Comparison of ENCODE assay signal across 20 mouse cellular contexts in genomic region chr10:111129867-111130620, GRCm38 (mm10). TPM values are rescaled to one million over a fixed set of nuclear protein-coding genes. Genes with fewer than 3 reads are reported as not detected.
DNase-seq lines count a peak whose midpoint lies in the region; ATAC-seq and TF ChIP-seq lines count a peak whose summit lies in the region.
"Had no signal": no experiment of that assay in that cellular context is flagged by ENCODE, and none has a peak within 500 bp of the region (broad histone marks: within the 10 kb centered on the region; RNA-seq: fewer than 3 reads in every experiment).

No protein-coding gene starts in this region.

- TF ChIP-seq EP300 in heart, adult 2 months (IDR thresholded peaks at IDR 0.05; ENCODE audit: insufficient read depth, low read depth, low read length), result no peak
- TF ChIP-seq EP300 in liver, postnatal 0 days (IDR thresholded peaks at IDR 0.05; ENCODE audit: low read depth), result no peak

- no peak for ATAC-seq in liver, postnatal 0 days
- peak; percentile 97 for ATAC-seq in forebrain, embryonic 15.5 days (replicated peaks)
- ATAC-seq: activated CD4-positive, CD25-positive, alpha-beta regulatory T cell, adult 4 months had no signal

- no peaks in the 10 kb centered on the region for H3K79me2 ChIP-seq in heart, adult 2 months (replicated peaks; ENCODE audit: control insufficient read depth, insufficient read depth, low read length)
- H3K79me2 ChIP-seq in liver, adult 2 months (ENCODE audit: control insufficient read depth, insufficient read depth, low read length), result no peaks in the 10 kb centered on the region

- no peak for TF ChIP-seq POLR2A in heart, adult 2 months (IDR thresholded peaks at IDR 0.05; ENCODE audit: insufficient read depth, low read depth, low read length)
- TF ChIP-seq POLR2A in liver, adult 2 months (IDR thresholded peaks at IDR 0.05; ENCODE audit: extremely low read depth, insufficient read depth, low read length), result no peak
- no peak for TF ChIP-seq POLR2A in bone marrow macrophage, adult 2 months (IDR thresholded peaks at IDR 0.05; ENCODE audit: borderline replicate concordance, low read depth, low read length)

- WGBS in heart, adult 2 months, result 76% methylated on average over 15 of the region's 15 CpGs
- WGBS in liver, adult 2 months, result 78% methylated on average over 15 of the region's 15 CpGs
- WGBS in liver, postnatal 0 days (ENCODE audit: insufficient replicate concordance), result 87% methylated on average over 15 of the region's 15 CpGs
- WGBS in forebrain, embryonic 15.5 days, result 33% methylated on average over 15 of the region's 15 CpGs

- no peaks in the 10 kb centered on the region for H3K27me3 ChIP-seq in heart, adult 2 months (ENCODE audit: control insufficient read depth, insufficient read depth, low read length)
- H3K27me3 ChIP-seq in liver, adult 2 months (ENCODE audit: control insufficient read depth, insufficient read depth, low read length), result no peaks in the 10 kb centered on the region
- H3K27me3 ChIP-seq in liver, postnatal 0 days (ENCODE audit: insufficient read depth, low read length), result no peaks in the 10 kb centered on the region
- no peaks in the 10 kb centered on the region for H3K27me3 ChIP-seq in forebrain, embryonic 15.5 days
- H3K27me3 ChIP-seq: embryonic facial prominence, embryonic 15.5 days; megakaryocyte, embryonic 14.5 days; neural tube, embryonic 12.5 days had no signal

- no peak for DNase-seq in heart, adult 2 months
- DNase-seq in heart, adult 18-20 months, result no peak
- peak; percentile 40 for DNase-seq in liver, adult 2 months (ENCODE audit: extremely low read depth, low read depth, low spot score)
- DNase-seq in liver, postnatal 0 days, result no peak
- DNase-seq in thymus, postnatal 4 days, result no peak
- no peak for DNase-seq in kidney, postnatal 25 days
- DNase-seq: adrenal gland, postnatal 14 days; cerebellum, postnatal 14 days; embryo, embryonic 11 days; gastrocnemius, postnatal 10 days; heart, postnatal 4 days; layer of hippocampus, adult 9-11 months; lung, adult 2 months had no signal

- no peak overlapping the region for H3K27ac ChIP-seq in heart, adult 2 months
- H3K27ac ChIP-seq in liver, adult 2 months (replicated peaks; ENCODE audit: insufficient read depth, low read depth, low read length), result no peak overlapping the region
- no peak overlapping the region for H3K27ac ChIP-seq in liver, postnatal 0 days (ENCODE audit: low read depth)
- H3K27ac ChIP-seq in bone marrow macrophage, adult 2 months (ENCODE audit: insufficient read depth, low read depth, low read length), result peak overlapping the region; percentile 66
- peak overlapping the region; percentile 77 for H3K27ac ChIP-seq in forebrain, embryonic 15.5 days (replicated peaks)
- H3K27ac ChIP-seq: embryonic facial prominence, embryonic 15.5 days; heart, embryonic 10.5 days; neural tube, embryonic 12.5 days had no signal

- no peak overlapping the region for H3K9ac ChIP-seq in heart, adult 2 months (ENCODE audit: low read depth, low read length)
- no peak overlapping the region for H3K9ac ChIP-seq in liver, adult 2 months (ENCODE audit: low read depth, low read length)
- H3K9ac ChIP-seq in liver, postnatal 0 days (replicated peaks), result no peak overlapping the region
- no peak overlapping the region for H3K9ac ChIP-seq in forebrain, embryonic 15.5 days (replicated peaks)
- H3K9ac ChIP-seq: embryonic facial prominence, embryonic 15.5 days; neural tube, embryonic 12.5 days had no signal

- no peaks in the 10 kb centered on the region for H3K4me1 ChIP-seq in heart, adult 2 months (ENCODE audit: control insufficient read depth, insufficient read depth, low read length)
- H3K4me1 ChIP-seq in liver, adult 2 months (ENCODE audit: control insufficient read depth, insufficient read depth, low read length), result peaks cover 19% of the 10 kb centered on the region
- peaks cover 4% of the 10 kb centered on the region; the same call in 1 of the 2 replicates for H3K4me1 ChIP-seq in liver, postnatal 0 days (ENCODE audit: insufficient read depth)
- H3K4me1 ChIP-seq in bone marrow macrophage, adult 2 months (ENCODE audit: control insufficient read depth, insufficient read depth, low read length), result peaks cover 77% of the 10 kb centered on the region
- H3K4me1 ChIP-seq in forebrain, embryonic 15.5 days, result peaks cover 6% of the 10 kb centered on the region; the same call in 1 of the 2 replicates
- H3K4me1 ChIP-seq: embryonic facial prominence, embryonic 15.5 days; heart, embryonic 10.5 days; neural tube, embryonic 12.5 days had no signal

- H3K9me3 ChIP-seq in liver, postnatal 0 days (ENCODE audit: low read length), result no peaks in the 10 kb centered on the region
- H3K9me3 ChIP-seq in forebrain, embryonic 15.5 days, result no peaks in the 10 kb centered on the region
- H3K9me3 ChIP-seq: embryonic facial prominence, embryonic 15.5 days; heart, embryonic 10.5 days; megakaryocyte, embryonic 14.5 days; neural tube, embryonic 12.5 days had no signal

- H3K4me2 ChIP-seq in liver, postnatal 0 days (ENCODE audit: low read depth, low read length), result no peak overlapping the region
- H3K4me2 ChIP-seq in forebrain, embryonic 15.5 days (replicated peaks), result peak overlapping the region; percentile 19; the same call in 1 of the 2 replicates
- H3K4me2 ChIP-seq: embryonic facial prominence, embryonic 15.5 days; neural tube, embryonic 12.5 days had no signal

- H3K4me3 ChIP-seq in heart, adult 2 months, result no peak overlapping the region
- no peak overlapping the region for H3K4me3 ChIP-seq in liver, adult 2 months (ENCODE audit: insufficient read depth, low read depth, low read length)
- no peak overlapping the region for H3K4me3 ChIP-seq in liver, postnatal 0 days (ENCODE audit: low read depth, low read length)
- H3K4me3 ChIP-seq in bone marrow macrophage, adult 2 months (ENCODE audit: insufficient read depth, low read length), result no peak overlapping the region
- peak overlapping the region; percentile 11; the same call in 1 of the 2 replicates for H3K4me3 ChIP-seq in forebrain, embryonic 15.5 days
- H3K4me3 ChIP-seq: embryonic facial prominence, embryonic 15.5 days; heart, embryonic 10.5 days; megakaryocyte, embryonic 14.5 days; neural tube, embryonic 12.5 days had no signal

- intact Hi-C loops in heart, adult 2 months (cut with DNase I), result no loop called here

- peak; percentile 51 for TF ChIP-seq CTCF in heart, adult 2 months (IDR thresholded peaks at IDR 0.05)
- no peak for TF ChIP-seq CTCF in liver, adult 2 months (IDR thresholded peaks at IDR 0.05; ENCODE audit: low read depth, low read length)
- no peak for TF ChIP-seq CTCF in liver, postnatal 0 days (IDR thresholded peaks at IDR 0.05; ENCODE audit: low read depth)
- TF ChIP-seq CTCF in bone marrow macrophage, adult 2 months (IDR thresholded peaks at IDR 0.05; ENCODE audit: low read depth, low read length), result no peak

- H3K36me3 ChIP-seq in heart, adult 2 months (ENCODE audit: control insufficient read depth, insufficient read depth, low read length), result no peaks in the 10 kb centered on the region
- H3K36me3 ChIP-seq in liver, adult 2 months (ENCODE audit: control insufficient read depth, insufficient read depth, low read length), result no peaks in the 10 kb centered on the region
- H3K36me3 ChIP-seq in liver, postnatal 0 days (replicated peaks; ENCODE audit: insufficient read depth, low read length), result no peaks in the 10 kb centered on the region
- no peaks in the 10 kb centered on the region for H3K36me3 ChIP-seq in forebrain, embryonic 15.5 days
- H3K36me3 ChIP-seq: embryonic facial prominence, embryonic 15.5 days; heart, embryonic 10.5 days; neural tube, embryonic 12.5 days had no signal

RNA-seq across cellular contexts. Expression of gene Osbpl8, which starts 34.5 kb away (rescaled TPM):
- 10 to 100 TPM; 70.0 to 73.7 TPM for total RNA-seq in heart, adult 2 months (2021)
- polyA plus RNA-seq in heart, adult 2 months (2012; rRNA removed), result 10.9 and 23.9 TPM in 2 replicates
- total RNA-seq in heart, adult 18-20 months (2021), result 10 to 100 TPM; 80.7 to 92.2 TPM
- total RNA-seq in liver, adult 2 months (2014; rRNA removed), result 30.0 and 30.9 TPM in 2 replicates
- polyA plus RNA-seq in liver, adult 2 months (2012; rRNA removed), result 3.7 and 4.2 TPM in 2 replicates
- 5.4 and 5.6 TPM in 2 replicates for polyA plus RNA-seq in liver, postnatal 0 days (2015; fragmentation: Nextera tagmentation; extraction: Ambion mirVana)
- 155 and 166 TPM in 2 replicates for polyA plus RNA-seq in bone marrow macrophage, adult 2 months (2012; ENCODE audit: insufficient read depth, insufficient read length, missing spikeins)
- polyA plus RNA-seq in forebrain, embryonic 15.5 days (2015; fragmentation: Nextera tagmentation; extraction: Ambion mirVana), result 23.1 and 23.8 TPM in 2 replicates

Comparison
In these comparisons a context has a peak if more than half of its experiments do, and no peak if none do; other contexts are left out.
1. H3K27ac ChIP-seq: peak in bone marrow macrophage, adult 2 months (single experiment) and forebrain, embryonic 15.5 days (single experiment); none in heart, adult 2 months (single experiment), liver, adult 2 months (single experiment) and liver, postnatal 0 days (single experiment).